Mouse (Mus musculus): ENCODE measurements around the gene Kirrel2. TPM values are rescaled to one million over a fixed set of nuclear protein-coding genes. Genes with fewer than 3 reads are reported as not detected.

Gene Kirrel2
- polyA plus RNA-seq, 1 experiment = 0.18 TPM

DNA sequence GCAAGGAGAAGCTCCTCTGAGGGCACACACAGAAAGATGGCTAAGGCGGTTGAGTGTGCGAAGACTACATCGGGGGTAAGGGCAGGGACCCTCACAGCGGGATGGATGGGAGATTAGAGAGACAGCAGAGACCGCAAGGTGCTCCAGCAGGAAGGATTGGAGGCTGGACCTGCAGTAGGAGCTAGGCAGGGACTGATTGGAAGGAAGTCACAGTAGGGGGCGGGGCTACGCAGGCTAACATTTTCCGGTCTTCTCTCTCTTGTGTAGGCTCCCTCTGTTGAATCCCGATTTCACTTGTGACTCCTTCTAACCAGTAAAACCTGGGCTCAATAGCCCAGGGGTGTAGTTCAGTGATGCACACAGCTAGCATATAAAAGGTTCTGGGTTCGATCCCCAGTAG is 20.6 kb downstream of the Kirrel2 start:
- Histone ChIP-seq H3K36me3 (ENCODE audit: control insufficient read depth, insufficient read depth, low read length) (peaks cover 4% of the 10 kb centered on the region; the same call in 1 of the 2 replicates), H3K4me1 (ENCODE audit: control insufficient read depth, insufficient read depth, insufficient read length, low read length) (no peaks in the 10 kb centered on the region), H3K27ac (ENCODE audit: insufficient read depth, low read depth, low read length) (no peak overlapping the region), H3K4me3 (ENCODE audit: low read depth, low read length) (no peak overlapping the region), H3K27me3 (ENCODE audit: control insufficient read depth, insufficient read depth, low read length) (no peaks in the 10 kb centered on the region)
- WGBS = 32% methylated on average over 10 of the region's 10 CpGs
- TF ChIP-seq POLR2A (IDR thresholded peaks at IDR 0.05; ENCODE audit: low read depth, low read length) (no peak), CTCF (IDR thresholded peaks at IDR 0.05; ENCODE audit: extremely low read depth, insufficient read length, insufficient replicate concordance, low read depth, low read length) (no peak)

DNA sequence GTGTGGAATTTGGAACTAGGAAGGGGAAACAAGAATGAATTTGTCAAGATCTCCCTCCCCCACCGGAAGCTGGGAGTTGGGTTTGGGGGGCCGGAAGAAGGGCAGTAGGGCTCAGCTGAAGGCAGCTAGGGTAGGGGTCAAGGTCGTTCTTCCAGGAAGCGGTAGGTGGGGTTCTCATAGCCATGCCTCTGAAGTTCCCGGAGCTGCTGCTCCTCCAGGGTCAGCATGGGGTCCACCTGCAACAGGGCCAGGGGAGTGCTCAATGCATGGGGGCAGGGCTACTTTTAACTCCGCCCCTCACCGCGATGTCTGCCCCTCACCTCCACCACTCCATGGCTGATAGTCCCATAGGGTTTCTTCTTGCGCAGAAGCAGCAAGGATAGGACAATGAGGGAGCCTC is 22.3 kb downstream of the Kirrel2 start:
- no peaks in the 10 kb centered on the region for H3K4me1 ChIP-seq (ENCODE audit: control insufficient read depth, insufficient read depth, insufficient read length, low read length)
- peaks cover 4% of the 10 kb centered on the region; the same call in 1 of the 2 replicates for H3K36me3 ChIP-seq (ENCODE audit: control insufficient read depth, insufficient read depth, low read length)
- no peak overlapping the region for H3K4me3 ChIP-seq (ENCODE audit: low read depth, low read length)
- H3K27me3 ChIP-seq (ENCODE audit: control insufficient read depth, insufficient read depth, low read length) = no peaks in the 10 kb centered on the region
- H3K27ac ChIP-seq (ENCODE audit: insufficient read depth, low read depth, low read length) = no peak overlapping the region
- TF ChIP-seq POLR2A (IDR thresholded peaks at IDR 0.05; ENCODE audit: low read depth, low read length) (no peak), CTCF (IDR thresholded peaks at IDR 0.05; ENCODE audit: extremely low read depth, insufficient read length, insufficient replicate concordance, low read depth, low read length) (no peak)
- 55% methylated on average over 9 of the region's 9 CpGs for WGBS

DNA sequence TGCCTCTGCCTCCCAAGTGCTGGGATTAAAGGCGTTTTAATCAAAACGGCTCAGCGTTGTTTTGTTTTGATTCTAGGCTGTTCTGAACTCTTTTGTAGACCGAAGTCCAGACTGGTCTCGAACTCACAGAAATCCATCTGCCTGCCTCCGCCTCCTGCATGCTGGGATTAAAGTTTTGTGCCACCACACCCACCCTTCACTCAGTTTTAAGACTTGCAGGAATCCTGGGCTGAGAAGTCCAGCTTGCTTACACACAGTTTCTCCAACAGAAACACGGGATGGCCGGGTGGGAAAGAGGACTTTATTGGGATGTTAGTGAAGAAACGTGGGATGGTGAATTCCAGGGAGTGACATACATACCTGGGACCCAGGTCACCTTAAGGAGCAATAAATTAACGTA is 22.8 kb downstream of the Kirrel2 start:
- H3K36me3 ChIP-seq (ENCODE audit: control insufficient read depth, insufficient read depth, low read length) = peaks cover 4% of the 10 kb centered on the region; the same call in 1 of the 2 replicates
- no peaks in the 10 kb centered on the region for H3K4me1 ChIP-seq (ENCODE audit: control insufficient read depth, insufficient read depth, insufficient read length, low read length)
- 62% methylated on average over 10 of the region's 10 CpGs for WGBS
- no peaks in the 10 kb centered on the region for H3K27me3 ChIP-seq (ENCODE audit: control insufficient read depth, insufficient read depth, low read length)
- H3K27ac ChIP-seq (ENCODE audit: insufficient read depth, low read depth, low read length) = no peak overlapping the region
- H3K4me3 ChIP-seq (ENCODE audit: low read depth, low read length) = no peak overlapping the region
- TF ChIP-seq CTCF (IDR thresholded peaks at IDR 0.05; ENCODE audit: extremely low read depth, insufficient read length, insufficient replicate concordance, low read depth, low read length) = no peak
- TF ChIP-seq POLR2A (IDR thresholded peaks at IDR 0.05; ENCODE audit: low read depth, low read length) = no peak

DNA sequence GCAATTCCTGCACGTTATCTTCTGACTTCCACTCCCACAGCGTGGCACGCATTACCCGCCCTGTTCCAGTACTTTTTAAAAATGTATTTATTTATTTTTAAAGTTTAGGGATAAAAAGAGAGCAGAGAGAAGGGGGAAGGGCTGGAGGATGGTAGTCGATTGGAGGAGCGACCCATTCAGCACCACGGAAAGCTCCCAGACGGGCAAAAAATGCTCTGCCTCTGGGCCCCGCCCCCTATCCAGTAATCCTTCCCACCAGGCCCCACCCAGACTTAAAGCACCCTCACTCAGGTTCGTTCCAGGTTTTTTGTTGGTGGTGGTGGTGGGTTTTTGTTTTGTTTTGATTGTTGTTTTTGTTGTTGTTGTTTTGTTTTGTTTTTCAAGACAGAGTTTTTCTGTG is 23.3 kb downstream of the Kirrel2 start:
- 1% methylated on average over 10 of the region's 10 CpGs for WGBS
- TF ChIP-seq POLR2A (IDR thresholded peaks at IDR 0.05; ENCODE audit: low read depth, low read length) = no peak
- no peak for TF ChIP-seq CTCF (IDR thresholded peaks at IDR 0.05; ENCODE audit: extremely low read depth, insufficient read length, insufficient replicate concordance, low read depth, low read length)
- no peaks in the 10 kb centered on the region for H3K4me1 ChIP-seq (ENCODE audit: control insufficient read depth, insufficient read depth, insufficient read length, low read length)

DNA sequence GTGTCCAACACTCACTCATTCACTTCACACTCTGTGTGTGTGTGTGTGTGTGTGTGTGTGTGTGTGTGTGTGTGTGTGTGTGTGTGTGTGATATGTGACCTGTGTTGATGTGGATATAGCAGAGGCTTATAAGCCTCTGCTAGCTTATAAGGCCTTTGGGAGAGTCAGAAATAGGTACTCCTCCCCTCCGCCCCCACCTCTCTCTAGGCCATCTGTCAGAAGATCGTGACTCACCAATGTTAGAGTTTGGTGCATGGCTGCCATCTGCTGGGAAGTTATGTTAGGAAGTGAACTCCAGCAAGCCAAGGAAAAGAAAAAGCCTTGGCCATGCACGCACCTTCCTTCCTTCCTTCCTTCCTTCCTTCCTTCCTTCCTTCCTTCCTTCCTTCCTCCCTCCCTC is 25.7 kb downstream of the Kirrel2 start:
- Histone ChIP-seq H3K27me3 (ENCODE audit: control insufficient read depth, insufficient read depth, low read length) (no peaks in the 10 kb centered on the region), H3K27ac (ENCODE audit: insufficient read depth, low read depth, low read length) (no peak overlapping the region), H3K4me1 (ENCODE audit: control insufficient read depth, insufficient read depth, insufficient read length, low read length) (no peaks in the 10 kb centered on the region), H3K4me3 (ENCODE audit: low read depth, low read length) (no peak overlapping the region), H3K36me3 (ENCODE audit: control insufficient read depth, insufficient read depth, low read length) (peaks cover 25% of the 10 kb centered on the region)
- 8% methylated on average over 3 of the region's 3 CpGs for WGBS
- no peak for TF ChIP-seq POLR2A (IDR thresholded peaks at IDR 0.05; ENCODE audit: low read depth, low read length)
- TF ChIP-seq CTCF (IDR thresholded peaks at IDR 0.05; ENCODE audit: extremely low read depth, insufficient read length, insufficient replicate concordance, low read depth, low read length) = peak; percentile 37; the same call in 1 of the 2 replicates

More for the DNA sequence above, 23.3 kb downstream of the Kirrel2 start:
- no peak overlapping the region for H3K27ac ChIP-seq (ENCODE audit: insufficient read depth, low read depth, low read length)
- H3K36me3 ChIP-seq (ENCODE audit: control insufficient read depth, insufficient read depth, low read length) = peaks cover 4% of the 10 kb centered on the region; the same call in 1 of the 2 replicates
- no peak overlapping the region for H3K4me3 ChIP-seq (ENCODE audit: low read depth, low read length)
- no peaks in the 10 kb centered on the region for H3K27me3 ChIP-seq (ENCODE audit: control insufficient read depth, insufficient read depth, low read length)

DNA sequence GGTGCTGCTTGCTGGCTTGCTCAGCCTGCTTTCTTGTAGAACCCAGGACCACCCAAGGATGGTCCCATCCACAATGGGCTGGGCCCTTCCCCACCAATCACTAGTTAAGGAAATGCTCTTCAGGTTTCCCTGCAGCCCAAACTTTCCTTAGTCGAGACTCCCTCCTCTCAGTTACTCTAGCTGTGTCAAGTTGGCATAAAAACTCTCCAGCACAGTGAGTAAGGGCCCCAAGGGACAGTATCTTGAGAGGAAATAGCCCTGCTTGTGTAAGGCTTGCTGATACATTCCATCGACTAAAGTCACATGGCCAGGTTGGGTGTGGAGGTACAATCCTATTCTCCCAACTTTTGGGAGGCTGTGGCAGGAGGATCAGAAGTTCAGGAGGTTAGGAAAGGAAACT is 27.3 kb downstream of the Kirrel2 start:
- TF ChIP-seq POLR2A (IDR thresholded peaks at IDR 0.05; ENCODE audit: low read depth, low read length) (no peak), CTCF (IDR thresholded peaks at IDR 0.05; ENCODE audit: extremely low read depth, insufficient read length, insufficient replicate concordance, low read depth, low read length) (no peak)
- H3K27ac ChIP-seq (ENCODE audit: insufficient read depth, low read depth, low read length) = no peak overlapping the region
- H3K4me3 ChIP-seq (ENCODE audit: low read depth, low read length) = no peak overlapping the region
- H3K4me1 ChIP-seq (ENCODE audit: control insufficient read depth, insufficient read depth, insufficient read length, low read length) = no peaks in the 10 kb centered on the region
- no peaks in the 10 kb centered on the region for H3K27me3 ChIP-seq (ENCODE audit: control insufficient read depth, insufficient read depth, low read length)
- WGBS = 25% methylated on average over 2 of the region's 2 CpGs
- H3K36me3 ChIP-seq (ENCODE audit: control insufficient read depth, insufficient read depth, low read length) = peaks cover 33% of the 10 kb centered on the region

DNA sequence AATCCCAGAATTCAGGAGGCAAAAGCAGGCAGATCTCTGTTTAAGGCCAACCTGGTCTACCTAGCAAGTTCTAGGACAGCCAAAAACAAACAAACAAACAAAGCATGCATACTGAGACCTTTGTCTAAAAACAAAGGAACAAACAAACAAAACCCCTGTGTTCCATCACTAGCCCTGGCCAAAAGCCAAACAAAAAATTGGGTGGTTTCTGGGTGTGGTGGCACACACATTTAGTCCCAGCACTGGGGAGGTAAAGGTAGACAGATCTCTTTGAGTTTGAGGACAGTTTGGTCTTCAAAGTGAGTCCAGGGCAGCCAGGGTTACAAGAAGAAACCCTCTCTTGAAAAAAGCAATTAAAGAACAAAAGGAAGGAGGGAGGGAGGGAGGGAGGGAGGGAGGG is 28.2 kb downstream of the Kirrel2 start:
- Histone ChIP-seq H3K36me3 (ENCODE audit: control insufficient read depth, insufficient read depth, low read length) (peaks cover 39% of the 10 kb centered on the region), H3K4me3 (ENCODE audit: low read depth, low read length) (no peak overlapping the region), H3K27me3 (ENCODE audit: control insufficient read depth, insufficient read depth, low read length) (no peaks in the 10 kb centered on the region), H3K4me1 (ENCODE audit: control insufficient read depth, insufficient read depth, insufficient read length, low read length) (no peaks in the 10 kb centered on the region), H3K27ac (ENCODE audit: insufficient read depth, low read depth, low read length) (no peak overlapping the region)
- TF ChIP-seq POLR2A (IDR thresholded peaks at IDR 0.05; ENCODE audit: low read depth, low read length) = no peak
- TF ChIP-seq CTCF (IDR thresholded peaks at IDR 0.05; ENCODE audit: extremely low read depth, insufficient read length, insufficient replicate concordance, low read depth, low read length) = no peak
